Mouse (Mus musculus) liver, embryonic 12.5 days (tissue): ENCODE measurements around the gene Zfp791. TPM values are rescaled to one million over a fixed set of nuclear protein-coding genes. Genes with fewer than 3 reads are reported as not detected.
"Not testable (repeated sequence)": the region's sequence is repeated elsewhere in the genome, so short reads cannot be mapped to it uniquely, and the experiment has no call there.

Experiments used
- ATAC-seq: fragments of 200-750 bp; cut with Nextera tagmentation; 2 replicates; pipeline ENCODE4 v1.8.0; 2017; ENCODE audit warnings: moderate number of reproducible peaks, mild to moderate bottlenecking, moderate library complexity
- H3K27ac ChIP-seq: fragments of 300-500 bp; sonication (generic); 2 replicates; pipeline ENCODE4 v1.5.1; 2016; ENCODE audit warnings: mild to moderate bottlenecking
- H3K27me3 ChIP-seq: fragments of 300-500 bp; sonication (generic); replicated peaks from 2 replicates; pipeline ENCODE4 v1.6.1; 2016; ENCODE audit warnings: mild to moderate bottlenecking, moderate library complexity
- H3K36me3 ChIP-seq: fragments of 300-500 bp; sonication (generic); 2 replicates; pipeline ENCODE4 v1.6.1; 2016; ENCODE audit warnings: mild to moderate bottlenecking, moderate library complexity
- H3K4me1 ChIP-seq: fragments of 300-500 bp; sonication (generic); 2 replicates; pipeline ENCODE4 v1.6.1; 2016
- H3K4me2 ChIP-seq: fragments of 300-500 bp; sonication (generic); 2 replicates; pipeline ENCODE4 v1.6.1; 2016; ENCODE audit warnings: mild to moderate bottlenecking, moderate library complexity
- H3K4me3 ChIP-seq: fragments of 300-500 bp; sonication (generic); 2 replicates; pipeline ENCODE4 v1.5.1; 2016; ENCODE audit warnings: mild to moderate bottlenecking, moderate library complexity
- H3K9ac ChIP-seq: fragments of 300-500 bp; sonication (generic); 2 replicates; pipeline ENCODE4 v1.6.1; 2016; ENCODE audit warnings: mild to moderate bottlenecking, moderate library complexity
- H3K9me3 ChIP-seq: fragments of 300-500 bp; sonication (generic); replicated peaks from 2 replicates; pipeline ENCODE4 v1.6.1; 2016; ENCODE audit warnings: mild to moderate bottlenecking, moderate library complexity
- WGBS: fragments of 180-500 bp; shearing (Covaris S2); methylation state at CpG from one replicate; pipeline ENCODE4 v1.1.7; 2016; ENCODE audit not compliant: insufficient replicate concordance; 5-methylcytosine and 5-hydroxymethylcytosine counted together
- polyA plus RNA-seq: library from polyadenylated mRNA; unstranded; fragments of >200 nt; fragmentation: Nextera tagmentation; extraction: Ambion mirVana; gene quantifications from 2 replicates; pipeline ENCODE4 v1.2.1, GENCODE M21; 2016

Gene Zfp791
- polyA plus RNA-seq, 1 experiment from 2014 or later, result 0.35 TPM

- Histone ChIP-seq H3K27me3 (no peaks in the 10 kb centered on the region), H3K4me3 (no peak overlapping the region), H3K4me1 (no peaks in the 10 kb centered on the region), H3K9me3 (peaks cover 7% of the 10 kb centered on the region), H3K36me3 (peaks cover 36% of the 10 kb centered on the region), H3K4me2 (no peak overlapping the region), H3K9ac (no peak overlapping the region), H3K27ac (no peak overlapping the region)
- WGBS, result 62% methylated on average over 4 of the region's 4 CpGs
- ATAC-seq, result no peak
Observed at GRCm38 (mm10) chr8:85100076-85100665, 22.7 kb downstream of the Zfp791 start.

GRCm38 (mm10) chr8:85096850-85097249 lies 26.0 kb downstream of the Zfp791 start:
- Histone ChIP-seq H3K27ac (no peak overlapping the region), H3K4me1 (0 out of 2 replicates have a peak, but pooled peaks cover under 1% of the 10 kb centered on the region), H3K4me3 (no peak overlapping the region), H3K9me3 (peaks cover 4% of the 10 kb centered on the region), H3K36me3 (peaks cover 67% of the 10 kb centered on the region), H3K9ac (no peak overlapping the region), H3K4me2 (no peak overlapping the region), H3K27me3 (no peaks in the 10 kb centered on the region)
- ATAC-seq, result no peak
- 78% methylated on average over 4 of the region's 4 CpGs for WGBS

GRCm38 (mm10) chr8:85096196-85096595 lies 26.7 kb downstream of the Zfp791 start:
- no peak overlapping the region for H3K4me3 ChIP-seq
- H3K4me1 ChIP-seq, result peaks cover 7% of the 10 kb centered on the region; the same call in 1 of the 2 replicates
- 81% methylated on average over 16 of the region's 16 CpGs for WGBS
- H3K9ac ChIP-seq, result no peak overlapping the region
- no peak for ATAC-seq
- H3K36me3 ChIP-seq, result peaks cover 74% of the 10 kb centered on the region
- H3K27me3 ChIP-seq, result no peaks in the 10 kb centered on the region
- H3K27ac ChIP-seq, result no peak overlapping the region
- no peak overlapping the region for H3K4me2 ChIP-seq
- no peaks in the 10 kb centered on the region for H3K9me3 ChIP-seq

GRCm38 (mm10) chr8:85095566-85095965 lies 27.3 kb downstream of the Zfp791 start:
- Histone ChIP-seq H3K27me3 (no peaks in the 10 kb centered on the region), H3K36me3 (peaks cover 79% of the 10 kb centered on the region), H3K9ac (no peak overlapping the region), H3K9me3 (no peaks in the 10 kb centered on the region), H3K4me2 (no peak overlapping the region), H3K4me1 (peaks cover 10% of the 10 kb centered on the region; the same call in 1 of the 2 replicates), H3K4me3 (no peak overlapping the region), H3K27ac (no peak overlapping the region)
- no peak for ATAC-seq
- 85% methylated on average over 7 of the region's 7 CpGs for WGBS

- no peaks in the 10 kb centered on the region for H3K9me3 ChIP-seq
- no peak overlapping the region for H3K9ac ChIP-seq
- peaks cover 79% of the 10 kb centered on the region for H3K36me3 ChIP-seq
- H3K4me2 ChIP-seq, result no peak overlapping the region
- 84% methylated on average over 13 of the region's 13 CpGs for WGBS
- no peak overlapping the region for H3K4me3 ChIP-seq
- no peak for ATAC-seq
- H3K27ac ChIP-seq, result no peak overlapping the region
- H3K4me1 ChIP-seq, result peaks cover 10% of the 10 kb centered on the region; the same call in 1 of the 2 replicates
- H3K27me3 ChIP-seq, result no peaks in the 10 kb centered on the region
Observed at GRCm38 (mm10) chr8:85095051-85095450, 27.8 kb downstream of the Zfp791 start.

- Histone ChIP-seq H3K4me3 (no peak overlapping the region), H3K4me2 (no peak overlapping the region), H3K4me1 (peaks cover 10% of the 10 kb centered on the region; the same call in 1 of the 2 replicates), H3K9ac (no peak overlapping the region), H3K9me3 (no peaks in the 10 kb centered on the region), H3K27me3 (no peaks in the 10 kb centered on the region), H3K36me3 (peaks cover 88% of the 10 kb centered on the region), H3K27ac (no peak overlapping the region)
- 59% methylated on average over 21 of the region's 21 CpGs for WGBS
- ATAC-seq, result no peak
Observed at GRCm38 (mm10) chr8:85091526-85092090, 31.3 kb downstream of the Zfp791 start.

GRCm38 (mm10) chr8:85090856-85091255 lies 32.0 kb downstream of the Zfp791 start:
- H3K4me3 ChIP-seq, result no peak overlapping the region
- no peak overlapping the region for H3K9ac ChIP-seq
- ATAC-seq, result no peak
- 82% methylated on average over 11 of the region's 11 CpGs for WGBS
- H3K27ac ChIP-seq, result no peak overlapping the region
- peaks cover 88% of the 10 kb centered on the region for H3K36me3 ChIP-seq
- H3K27me3 ChIP-seq, result no peaks in the 10 kb centered on the region
- H3K9me3 ChIP-seq, result no peaks in the 10 kb centered on the region
- H3K4me1 ChIP-seq, result peaks cover 10% of the 10 kb centered on the region; the same call in 1 of the 2 replicates
- H3K4me2 ChIP-seq, result no peak overlapping the region

- Histone ChIP-seq H3K27me3 (no peaks in the 10 kb centered on the region), H3K27ac (no peak overlapping the region), H3K9me3 (no peaks in the 10 kb centered on the region), H3K4me2 (no peak overlapping the region), H3K4me3 (no peak overlapping the region), H3K9ac (no peak overlapping the region), H3K36me3 (peaks cover 82% of the 10 kb centered on the region), H3K4me1 (peaks cover 28% of the 10 kb centered on the region)
- no peak for ATAC-seq
- 53% methylated on average over 2 of the region's 2 CpGs for WGBS
Observed at GRCm38 (mm10) chr8:85088771-85089170, 34.1 kb downstream of the Zfp791 start.

- no peaks in the 10 kb centered on the region for H3K27me3 ChIP-seq
- H3K9me3 ChIP-seq, result no peaks in the 10 kb centered on the region
- no peak overlapping the region for H3K4me2 ChIP-seq
- no peak overlapping the region for H3K27ac ChIP-seq
- ATAC-seq, result no peak
- H3K4me1 ChIP-seq, result peaks cover 48% of the 10 kb centered on the region
- no peak overlapping the region for H3K9ac ChIP-seq
- 67% methylated on average over 3 of the region's 3 CpGs for WGBS
- peaks cover 57% of the 10 kb centered on the region for H3K36me3 ChIP-seq
- H3K4me3 ChIP-seq, result no peak overlapping the region
Observed at GRCm38 (mm10) chr8:85086238-85086637, 36.7 kb downstream of the Zfp791 start.

- H3K9me3 ChIP-seq, result no peaks in the 10 kb centered on the region
- WGBS, result 45% methylated on average over 8 of the region's 8 CpGs
- H3K36me3 ChIP-seq, result peaks cover 51% of the 10 kb centered on the region
- ATAC-seq, result no peak
- H3K27me3 ChIP-seq, result no peaks in the 10 kb centered on the region
- peaks cover 49% of the 10 kb centered on the region for H3K4me1 ChIP-seq
- H3K27ac ChIP-seq, result no peak overlapping the region
- H3K9ac ChIP-seq, result no peak overlapping the region
- peak overlapping the region; percentile 72; the same call in 1 of the 2 replicates for H3K4me3 ChIP-seq
- H3K4me2 ChIP-seq, result peak overlapping the region; percentile 89
Observed at GRCm38 (mm10) chr8:85084633-85085032, 38.3 kb downstream of the Zfp791 start.

- peaks cover 49% of the 10 kb centered on the region for H3K36me3 ChIP-seq
- peaks cover 63% of the 10 kb centered on the region for H3K4me1 ChIP-seq
- ATAC-seq, result peak; percentile 86
- H3K4me3 ChIP-seq, result peak within 1 kb of the TSS; percentile 95
- no peaks in the 10 kb centered on the region for H3K9me3 ChIP-seq
- H3K27me3 ChIP-seq, result no peaks in the 10 kb centered on the region
- H3K9ac ChIP-seq, result peak within 1 kb of the TSS; percentile 94
- peak within 1 kb of the TSS; percentile 82 for H3K27ac ChIP-seq
- under 1% methylated on average over 30 of the region's 30 CpGs for WGBS
- H3K4me2 ChIP-seq, result peak within 1 kb of the TSS; percentile 89
Observed at GRCm38 (mm10) chr8:85083108-85083813, 39.6 kb downstream of the Zfp791 start, which contains the start of gene Man2b1. Man2b1 (plus strand) TSS chr8:85083270.

- peak overlapping the region; percentile 82 for H3K27ac ChIP-seq
- H3K9me3 ChIP-seq, ATAC-seq, H3K27me3 ChIP-seq: not testable (repeated sequence)
- H3K4me1 ChIP-seq, result peaks cover 68% of the 10 kb centered on the region
- 34% methylated on average over 4 of the region's 4 CpGs for WGBS
- peak overlapping the region; percentile 95; the same call in 1 of the 2 replicates for H3K4me3 ChIP-seq
- peak overlapping the region; percentile 89 for H3K4me2 ChIP-seq
- peak overlapping the region; percentile 94 for H3K9ac ChIP-seq
- H3K36me3 ChIP-seq, result peaks cover 48% of the 10 kb centered on the region
Observed at GRCm38 (mm10) chr8:85082169-85082568, 40.7 kb downstream of the Zfp791 start.
